Mouse (Mus musculus) adrenal gland, adult (tissue): ENCODE results near the gene Pla2g4c.

Experiments
- DNase-seq, 2 experiments: peaks; one replicate each; pipeline ENCODE4 v3.0.0; 2022 to 2023; ENCODE audit warnings: low spot score in 1 of 2; ENCODE audit not compliant: inconsistent age in 2 of 2

The Pla2g4c gene

DNA sequence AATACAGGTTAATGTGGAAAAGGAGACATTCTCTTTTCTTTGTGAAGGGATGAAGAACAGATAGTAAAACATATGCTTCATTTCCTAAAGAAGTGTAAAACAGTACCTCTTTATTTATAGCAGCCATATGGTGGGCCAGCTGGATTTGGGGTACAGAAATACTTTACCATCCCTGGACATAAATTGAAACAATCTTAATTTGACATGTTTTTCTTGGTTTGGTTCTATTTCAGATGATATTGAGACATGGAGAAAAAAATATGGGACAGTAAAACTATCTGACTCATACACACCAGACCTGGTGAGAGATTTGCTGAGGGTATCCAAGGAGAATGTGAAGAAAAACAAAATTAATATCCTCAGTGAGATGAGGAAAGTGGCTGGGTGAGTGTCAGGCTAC, 31.5 kb downstream of the Pla2g4c start:
- no peak for DNase-seq

GRCm38 (mm10) chr7:13380588-13380987, 56.1 kb downstream of the Pla2g4c start:
- no peak for DNase-seq

DNA sequence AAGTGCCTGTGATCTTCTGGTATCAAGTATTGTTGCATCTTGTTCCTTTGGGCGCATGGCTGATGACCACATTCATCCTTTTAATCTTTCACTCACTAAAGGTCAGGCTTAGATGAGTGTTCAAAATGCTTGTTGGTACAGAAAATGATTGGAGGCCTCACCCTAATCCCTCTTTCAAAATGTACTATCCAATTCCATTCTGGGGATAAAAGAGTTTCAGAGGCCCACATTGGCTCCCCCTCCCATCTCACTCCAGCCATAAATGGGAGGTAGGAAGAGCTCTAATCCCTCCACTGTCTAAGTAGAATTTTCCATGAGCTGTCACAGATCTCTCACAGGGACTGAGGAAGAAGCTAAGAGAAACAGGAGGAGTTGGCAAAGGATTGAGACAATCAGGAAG, 73.4 kb downstream of the Pla2g4c start, which contains the start of gene Cabp5:
TSS of gene Cabp5 (plus strand) at position 301 of the 400 bp plus-strand sequence.
- DNase-seq = no peak
